Mouse (Mus musculus) gastrocnemius, postnatal 4 days (tissue): ENCODE measurements around the gene Wnt1. TPM values are rescaled to one million over a fixed set of nuclear protein-coding genes. Genes with fewer than 3 reads are reported as not detected.
"Not testable (repeated sequence)": the region's sequence is repeated elsewhere in the genome, so short reads cannot be mapped to it uniquely, and the experiment has no call there.

Experiments used
- DNase-seq, 2 experiments: peaks; one replicate each; pipeline ENCODE4 v3.0.0; 2021 to 2022; ENCODE audit warnings: low spot score in 2 of 2, mixed read lengths in 2 of 2
- long read RNA-seq, 2 experiments: library from polyadenylated mRNA; stranded (forward); transcript quantifications; one replicate each; pipeline ENCODE4 v2.0.0; 2021
- total RNA-seq, 2 experiments: library from RNA; stranded (reverse); gene quantifications; 2 replicates each; pipeline ENCODE4 v1.2.3; 2021

Gene Wnt1
- total RNA-seq: under 1 TPM; 0.15 to 0.21 TPM
- long read RNA-seq, experiment 1: 0 reads
- long read RNA-seq, experiment 2: 0 reads

- DNase-seq: peak in 1 of 2 experiments; percentile 57
Measured at GRCm38 (mm10) chr15:98789661-98790535, at the start of gene Wnt1. Wnt1 (plus strand) TSS chr15:98789857.

GRCm38 (mm10) chr15:98740219-98740618 lies 49.4 kb upstream of the Wnt1 start:
- no peak for DNase-seq

GRCm38 (mm10) chr15:98742766-98743428 lies 46.8 kb upstream of the Wnt1 start:
- DNase-seq: no peak

DNA sequence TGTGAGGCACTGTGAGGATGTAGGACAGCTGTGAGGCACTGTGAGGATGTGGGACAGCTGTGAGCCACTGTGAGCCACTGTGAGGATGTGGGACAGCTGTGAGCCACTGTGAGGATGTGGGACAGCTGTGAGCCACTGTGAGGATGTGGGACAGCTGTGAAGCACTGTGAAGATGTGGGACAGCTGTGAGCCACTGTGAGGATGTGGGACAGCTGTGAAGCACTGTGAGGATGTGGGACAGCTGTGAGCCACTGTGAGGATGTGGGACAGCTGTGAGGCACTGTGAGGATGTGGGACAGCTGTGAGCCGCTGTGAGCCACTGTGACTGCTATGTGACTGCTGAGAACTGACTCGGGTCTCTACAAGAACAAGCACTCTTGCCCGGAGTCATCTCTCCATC lies 45.8 kb upstream of the Wnt1 start:
- not testable (repeated sequence) for DNase-seq

GRCm38 (mm10) chr15:98746344-98746965 lies 43.2 kb upstream of the Wnt1 start:
- no peak for DNase-seq

DNA sequence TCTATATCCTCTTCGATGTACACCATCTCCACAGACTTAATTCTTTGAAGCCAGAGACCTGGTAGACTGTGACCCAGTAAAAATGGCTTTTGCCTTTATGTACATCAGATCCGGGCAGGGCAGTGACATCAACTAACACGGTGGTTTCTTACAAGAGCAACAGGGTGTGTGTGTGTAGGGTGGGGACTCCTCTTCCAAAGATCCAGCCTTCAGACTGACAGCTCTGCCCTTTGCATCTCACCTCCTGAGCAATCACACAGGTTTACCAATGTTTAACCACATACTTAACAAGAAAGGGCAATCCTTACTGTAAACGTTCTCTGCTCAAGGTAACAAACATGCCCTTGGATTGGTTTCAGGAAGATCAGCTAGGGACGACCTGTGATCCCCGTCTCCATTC lies 42.4 kb upstream of the Wnt1 start:
- no peak for DNase-seq

DNA sequence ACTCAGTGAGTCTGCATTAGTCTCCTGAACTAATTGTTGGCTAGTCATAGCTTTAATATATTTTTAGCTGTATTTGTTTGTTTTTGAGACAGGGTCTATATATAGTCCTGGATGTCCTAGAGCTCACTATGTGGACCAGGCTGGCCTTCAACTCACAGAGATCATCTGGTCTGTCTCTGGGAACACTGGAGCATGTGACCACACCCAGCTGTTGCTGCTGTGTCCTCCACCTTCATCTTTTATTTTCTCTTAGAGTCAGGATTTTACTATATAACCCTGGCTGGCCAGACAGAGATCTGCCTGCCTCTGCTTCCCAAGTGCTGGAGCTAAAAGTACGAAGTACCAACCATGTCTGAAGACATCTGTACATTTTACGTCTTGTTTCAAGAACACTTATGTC lies 40.6 kb upstream of the Wnt1 start:
- DNase-seq: no peak

DNA sequence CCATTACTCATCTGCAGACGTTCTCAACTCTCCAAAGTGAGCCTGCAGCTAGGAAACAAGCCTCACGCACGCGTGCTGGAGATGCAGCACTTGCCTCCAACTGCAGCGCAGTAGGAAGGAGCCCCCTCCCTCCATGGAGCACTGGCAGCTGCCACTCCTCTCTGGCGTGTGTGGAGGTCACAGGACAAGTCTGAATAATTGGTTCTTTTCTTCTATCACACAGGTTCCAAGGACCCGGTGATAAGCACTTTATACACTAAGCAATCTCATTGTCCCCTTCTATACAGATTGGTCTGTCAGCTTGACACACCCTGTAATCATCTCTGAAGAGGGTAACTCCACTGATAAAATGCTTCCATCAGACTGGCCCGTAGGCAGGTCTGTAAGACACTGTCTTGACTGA lies 36.6 kb upstream of the Wnt1 start:
- DNase-seq: no peak

GRCm38 (mm10) chr15:98754125-98754524 lies 35.5 kb upstream of the Wnt1 start:
- no peak for DNase-seq

- peak; percentile 58 to 72 for DNase-seq
Measured at GRCm38 (mm10) chr15:98762201-98762621, 27.4 kb upstream of the Wnt1 start.

- peak; percentile 94 to 96 for DNase-seq
Measured at GRCm38 (mm10) chr15:98762670-98763529, 26.8 kb upstream of the Wnt1 start, which contains the start of gene Arf3. Arf3 (minus strand) TSS chr15:98763214.

DNA sequence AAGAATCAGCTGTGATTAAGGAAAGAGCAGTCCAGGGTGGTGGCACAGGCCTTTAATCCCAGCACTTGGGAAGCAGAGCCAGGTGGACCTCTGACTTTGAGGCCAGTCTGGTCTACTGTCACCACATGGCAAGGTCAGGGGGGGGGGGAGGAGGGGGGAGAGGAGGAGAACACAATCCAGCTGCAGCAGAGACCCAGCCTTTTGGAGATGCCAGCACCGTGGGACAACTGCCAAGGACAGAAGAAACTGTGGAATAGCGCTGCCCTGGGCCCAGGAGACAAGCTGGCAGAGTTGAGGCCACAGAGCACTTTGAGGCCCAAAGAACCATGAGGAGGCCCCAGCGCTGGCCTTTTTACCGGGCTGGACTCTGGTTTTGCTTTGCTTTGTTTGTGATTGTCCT lies 23.7 kb upstream of the Wnt1 start:
- DNase-seq: no peak

GRCm38 (mm10) chr15:98768259-98768658 lies 21.4 kb upstream of the Wnt1 start:
- DNase-seq: no peak

DNA sequence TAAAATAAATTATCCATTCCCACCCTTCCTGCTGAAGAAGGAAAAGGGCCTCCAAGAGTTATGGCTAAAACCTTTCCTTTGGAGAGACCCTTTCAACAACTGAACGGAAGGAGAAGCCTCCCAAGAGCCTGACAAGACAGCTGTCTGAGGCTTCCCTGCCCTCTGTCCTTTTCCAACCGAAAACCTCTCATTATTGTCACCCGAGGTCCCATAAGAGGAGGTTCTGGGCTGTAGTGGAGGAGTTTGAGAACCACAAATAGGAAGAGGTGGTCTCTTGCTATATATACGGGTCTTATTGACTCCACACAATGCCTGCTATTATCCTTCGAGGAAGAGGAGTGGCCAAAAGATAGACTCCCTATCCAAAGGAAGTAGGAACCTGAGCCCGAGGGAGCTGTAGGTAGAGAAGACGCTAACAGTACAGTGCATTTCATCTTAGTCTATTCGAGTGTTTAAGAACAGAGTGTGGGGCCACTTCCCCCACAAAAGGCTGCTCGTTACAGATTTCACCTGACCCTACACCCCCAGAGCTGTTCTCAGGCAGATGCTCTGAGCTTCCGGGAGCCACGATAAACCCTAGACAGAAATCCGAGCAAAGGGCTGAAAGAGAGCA lies 17.7 kb upstream of the Wnt1 start:
- DNase-seq: no peak

DNA sequence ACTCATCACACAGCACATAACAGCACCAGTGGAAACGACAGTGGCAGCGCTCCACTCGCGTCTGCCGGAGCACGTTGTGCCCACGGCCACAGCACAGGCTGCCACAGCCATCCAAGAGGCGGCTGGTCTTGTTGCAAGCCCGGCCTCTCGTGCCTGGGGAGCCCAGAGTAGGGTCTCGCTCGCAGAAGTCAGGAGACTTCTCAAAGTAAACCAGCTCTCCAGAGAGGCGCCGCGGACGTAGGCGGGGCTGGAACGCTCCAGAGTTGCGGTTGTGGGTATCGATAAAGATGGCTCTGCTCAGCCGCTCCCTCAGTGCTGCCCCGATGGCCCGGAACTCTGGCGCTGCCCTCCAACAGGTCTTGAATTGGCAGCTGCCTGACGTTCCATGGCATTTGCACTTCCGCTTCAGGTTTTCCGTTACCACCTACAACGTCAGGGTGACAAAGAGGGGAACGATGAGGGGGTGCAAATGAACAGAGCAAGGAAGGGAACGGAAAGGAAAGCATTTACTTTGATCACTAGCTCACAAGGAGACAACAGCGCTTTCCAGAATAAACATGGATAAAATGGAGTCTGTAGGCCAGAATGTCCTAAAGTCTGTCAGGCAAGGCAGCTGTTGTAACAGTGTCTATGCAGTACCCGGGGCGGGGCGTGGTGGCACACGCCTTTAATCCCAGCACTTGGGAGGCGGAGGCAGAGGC lies 17.0 kb upstream of the Wnt1 start:
- DNase-seq: no peak

- DNase-seq: no peak
Measured at GRCm38 (mm10) chr15:98774096-98774495, 15.6 kb upstream of the Wnt1 start.

DNA sequence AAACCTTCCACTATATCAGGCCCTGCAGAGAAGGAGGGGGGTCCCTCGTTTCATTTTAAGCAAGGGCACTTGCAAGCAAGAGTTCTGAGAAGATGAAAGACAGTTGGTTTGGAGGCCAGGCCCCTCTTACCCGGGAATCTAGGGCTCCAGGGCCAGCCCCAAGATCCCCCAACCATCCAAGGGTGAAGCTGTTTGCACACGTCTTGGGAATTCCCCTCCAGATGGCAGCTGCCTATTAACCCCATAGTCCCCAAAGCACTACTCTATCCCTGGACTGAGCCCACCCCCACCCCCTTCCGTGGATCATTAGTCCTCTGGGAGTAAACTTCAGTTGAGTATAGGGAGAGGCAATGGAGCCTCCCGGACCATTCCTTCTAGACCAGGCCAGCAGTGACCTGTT lies 14.1 kb upstream of the Wnt1 start:
- DNase-seq: no peak

DNA sequence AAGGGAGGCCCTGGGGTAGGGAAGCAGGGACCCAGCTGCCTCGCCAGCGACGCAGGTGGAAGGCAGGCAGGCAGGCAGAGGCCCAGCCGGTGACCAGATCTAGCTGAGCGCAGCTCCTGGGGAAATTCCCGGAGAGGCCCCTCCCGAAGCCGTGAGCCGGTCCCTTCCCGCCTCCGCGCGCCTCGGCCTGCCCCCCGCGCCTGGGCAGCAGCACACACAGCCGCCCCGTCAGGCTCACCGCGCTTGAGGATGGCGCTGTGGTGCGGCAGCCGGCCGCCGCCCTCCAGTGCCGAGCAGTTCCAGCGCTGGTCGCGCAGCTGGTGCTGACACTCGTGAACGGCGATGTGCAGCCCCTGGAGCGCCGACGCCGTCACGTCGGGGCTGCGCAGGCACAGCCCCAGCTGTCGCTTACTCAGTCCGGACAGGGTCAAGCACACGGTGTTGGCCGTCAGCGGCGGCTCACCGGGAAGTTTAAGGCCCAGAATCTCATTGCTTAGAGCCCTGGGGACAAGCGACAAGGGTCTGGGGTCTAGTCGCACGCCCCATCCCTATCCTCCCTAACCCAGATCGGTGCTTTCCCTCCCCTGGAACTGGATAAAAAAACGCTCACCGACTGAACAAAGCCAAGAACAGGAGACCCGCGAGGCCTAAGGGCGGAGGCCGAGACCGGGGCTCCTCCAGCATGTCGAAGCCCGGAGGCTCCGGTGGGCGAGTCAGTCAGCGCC lies 13.2 kb upstream of the Wnt1 start:
- no peak for DNase-seq

DNA sequence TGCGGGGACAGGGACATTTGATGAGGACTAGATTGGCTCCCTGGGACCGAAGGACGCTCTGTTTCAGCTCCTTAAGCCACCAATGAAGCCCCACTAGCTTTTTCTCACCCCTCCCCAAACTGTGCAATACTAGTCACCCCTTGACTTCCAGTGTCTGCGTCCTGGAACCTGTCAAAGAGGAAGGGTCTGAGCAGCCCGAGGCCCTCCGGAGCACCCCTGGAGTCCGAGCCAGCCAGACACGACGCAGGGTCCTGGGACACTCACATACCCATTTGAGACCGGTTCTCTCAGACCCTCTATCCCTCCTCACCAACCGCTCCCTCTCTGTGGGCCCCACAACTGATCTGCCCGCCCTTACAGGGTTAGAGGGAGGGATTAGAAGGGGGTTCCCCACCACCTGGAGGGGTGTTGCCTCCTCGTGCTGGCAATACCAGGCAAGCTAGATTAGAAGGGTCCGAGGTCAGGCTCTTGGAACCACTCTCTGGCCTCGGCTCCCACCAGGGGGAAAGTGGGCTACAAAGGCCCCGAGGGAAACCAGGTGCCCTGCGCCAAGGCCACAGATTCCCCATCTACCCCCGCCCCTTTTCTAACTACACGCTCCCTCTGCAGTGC lies 12.5 kb upstream of the Wnt1 start:
- DNase-seq: no peak
